Comparison of ENCODE assay signal across 18 mouse cellular contexts in genomic region chr9:34386071-34386470, GRCm38 (mm10).
DNase-seq lines count a peak whose midpoint lies in the region; ATAC-seq and TF ChIP-seq lines count a peak whose summit lies in the region.
"Had no signal": no experiment of that assay in that cellular context is flagged by ENCODE, and none has a peak within 500 bp of the region (broad histone marks: within the 10 kb centered on the region; RNA-seq: fewer than 3 reads in every experiment).

No protein-coding gene starts in this region.

- H3K4me2 ChIP-seq in kidney, embryonic 14.5 days (replicated peaks; ENCODE audit: low read depth, low read length): no peak overlapping the region
- H3K4me2 ChIP-seq: hindbrain, embryonic 13.5 days; limb, embryonic 13.5 days; neural tube, embryonic 15.5 days had no signal

- TF ChIP-seq CTCF in kidney, adult 2 months (conservative IDR thresholded peaks at IDR 0.05; ENCODE audit: insufficient read depth, insufficient read length, low read depth, low read length): no peak
- TF ChIP-seq CTCF in thymus, adult 2 months (IDR thresholded peaks at IDR 0.05; ENCODE audit: borderline replicate concordance, control insufficient read depth, extremely low read depth, insufficient read depth, low read length, poor library complexity): no peak

- 60% methylated on average over 4 of the region's 4 CpGs for WGBS in kidney, adult 2 months
- WGBS in kidney, embryonic 14.5 days: 64% methylated on average over 4 of the region's 4 CpGs
- WGBS in thymus, adult 2 months: 74% methylated on average over 4 of the region's 4 CpGs

- no peak overlapping the region for H3K27ac ChIP-seq in kidney, adult 2 months (ENCODE audit: insufficient read depth, low read depth, low read length)
- H3K27ac ChIP-seq in kidney, embryonic 14.5 days (ENCODE audit: low read depth, low read length): no peak overlapping the region
- no peak overlapping the region for H3K27ac ChIP-seq in thymus, adult 2 months (ENCODE audit: control insufficient read depth, insufficient read depth, low read length)
- H3K27ac ChIP-seq: hindbrain, embryonic 13.5 days; kidney, postnatal 0 days; left cerebral cortex, adult 2 months; limb, embryonic 13.5 days; neural tube, embryonic 15.5 days had no signal

- no peak overlapping the region for H3K9ac ChIP-seq in kidney, embryonic 14.5 days (ENCODE audit: low read depth, low read length)
- H3K9ac ChIP-seq: hindbrain, embryonic 13.5 days; limb, embryonic 13.5 days; neural tube, embryonic 15.5 days had no signal

- H3K4me1 ChIP-seq in kidney, adult 2 months (ENCODE audit: control insufficient read depth, insufficient read depth, low read length): no peaks in the 10 kb centered on the region
- H3K4me1 ChIP-seq in kidney, embryonic 14.5 days (ENCODE audit: control insufficient read depth, insufficient read depth, low read length): no peaks in the 10 kb centered on the region
- H3K4me1 ChIP-seq in thymus, adult 2 months (replicated peaks; ENCODE audit: control insufficient read depth, insufficient read depth, low read length): no peaks in the 10 kb centered on the region
- H3K4me1 ChIP-seq: hindbrain, embryonic 13.5 days; limb, embryonic 13.5 days; neural tube, embryonic 15.5 days had no signal

- DNase-seq in kidney, adult 2 months: peak; percentile 12
- DNase-seq in ovary, postnatal 36 days (ENCODE audit: low spot score): peak; percentile 18
- no peak for DNase-seq in ovary, postnatal 10 days (ENCODE audit: low spot score)
- peak; percentile 20 for DNase-seq in heart, postnatal 25 days (ENCODE audit: low spot score)
- peak; percentile 6 for DNase-seq in testis, postnatal 14 days (ENCODE audit: low spot score)
- no peak for DNase-seq in thymus, adult 2 months
- DNase-seq in spleen, adult 12 weeks (ENCODE audit: low spot score): no peak
- DNase-seq: cerebellum, adult 9-10 months; embryo, embryonic 11 days; right cerebral cortex, postnatal 25 days; thymus, postnatal 25 days had no signal

- no peaks in the 10 kb centered on the region for H3K36me3 ChIP-seq in kidney, adult 2 months (ENCODE audit: control insufficient read depth, insufficient read depth, low read length)
- no peaks in the 10 kb centered on the region for H3K36me3 ChIP-seq in kidney, embryonic 14.5 days (ENCODE audit: control insufficient read depth, insufficient read depth, low read length)
- no peaks in the 10 kb centered on the region for H3K36me3 ChIP-seq in thymus, adult 2 months (ENCODE audit: control insufficient read depth, insufficient read depth, low read length)
- H3K36me3 ChIP-seq: hindbrain, embryonic 13.5 days; limb, embryonic 13.5 days; neural tube, embryonic 15.5 days had no signal

- H3K27me3 ChIP-seq in kidney, adult 2 months (replicated peaks; ENCODE audit: control insufficient read depth, insufficient read depth, low read length): no peaks in the 10 kb centered on the region; the same call in 1 of the 2 replicates
- H3K27me3 ChIP-seq in kidney, embryonic 14.5 days (ENCODE audit: control insufficient read depth, insufficient read depth, low read length): no peaks in the 10 kb centered on the region
- H3K27me3 ChIP-seq in thymus, adult 2 months (ENCODE audit: control insufficient read depth, insufficient read depth, low read length): no peaks in the 10 kb centered on the region
- H3K27me3 ChIP-seq: hindbrain, embryonic 13.5 days; limb, embryonic 13.5 days; neural tube, embryonic 15.5 days had no signal

- ATAC-seq in kidney, embryonic 14.5 days (ENCODE audit: low FRiP score, low TSS enrichment): no peak

- intact Hi-C loops in heart, postnatal 25 days (cut with DNase I): no loop called here

- TF ChIP-seq POLR2A in kidney, adult 2 months (IDR thresholded peaks at IDR 0.05; ENCODE audit: low read depth, low read length): no peak
- no peak for TF ChIP-seq POLR2A in thymus, adult 2 months (IDR thresholded peaks at IDR 0.05; ENCODE audit: control insufficient read depth, extremely low read depth, insufficient read depth, low read length, poor library complexity)

- H3K9me3 ChIP-seq in kidney, embryonic 14.5 days (ENCODE audit: control insufficient read depth, low read length): no peaks in the 10 kb centered on the region
- H3K9me3 ChIP-seq: hindbrain, embryonic 13.5 days; limb, embryonic 13.5 days; neural tube, embryonic 15.5 days had no signal

- H3K4me3 ChIP-seq in kidney, adult 2 months (ENCODE audit: insufficient read depth, low read depth, low read length): no peak overlapping the region
- no peak overlapping the region for H3K4me3 ChIP-seq in kidney, embryonic 14.5 days (ENCODE audit: low read length)
- no peak overlapping the region for H3K4me3 ChIP-seq in thymus, adult 2 months (ENCODE audit: control insufficient read depth, insufficient read depth, low read length)
- H3K4me3 ChIP-seq: erythroblast, embryonic 14.5 days; hindbrain, embryonic 13.5 days; left cerebral cortex, adult 2 months; limb, embryonic 13.5 days; neural tube, embryonic 15.5 days had no signal

Comparison
In these comparisons a context has a peak if more than half of its experiments do, and no peak if none do; other contexts are left out.
1. DNase-seq: peak in kidney, adult 2 months (single experiment), ovary, postnatal 36 days (single experiment), heart, postnatal 25 days (single experiment) and testis, postnatal 14 days (single experiment); none in ovary, postnatal 10 days (single experiment), thymus, adult 2 months (single experiment) and spleen, adult 12 weeks (single experiment).